Mouse (Mus musculus): ENCODE results near the gene Tbx2.

GRCm38 (mm10) chr11:85814678-85815077 lies 17.7 kb upstream of the Tbx2 start:
- no peak for TF ChIP-seq POLR2A (IDR thresholded peaks at IDR 0.05; ENCODE audit: low read depth, low read length)
- no peak for TF ChIP-seq CTCF (IDR thresholded peaks at IDR 0.05; ENCODE audit: extremely low read depth, insufficient read length, insufficient replicate concordance, low read depth, low read length)

All from small intestine, adult 2 months (tissue).